Mouse (Mus musculus) ovary, adult 2 months (tissue): ENCODE data around the gene Dnm2. TPM values are rescaled to one million over a fixed set of nuclear protein-coding genes. Genes with fewer than 3 reads are reported as not detected.

ENCODE experiments used
- polyA plus RNA-seq: library from polyadenylated mRNA; depleted of rRNA; stranded (reverse); fragments of >200 nt; gene quantifications from 2 replicates; pipeline ENCODE4 v1.2.3, GENCODE M21; 2012; rRNA removed

The Dnm2 gene
- polyA plus RNA-seq, result 123 and 138 TPM in 2 replicates

GRCm38 (mm10) chr9:21424631-21425555 is at the start of gene Dnm2:
Gene Dnm2, plus strand, starts transcription at chr9:21424908.

GRCm38 (mm10) chr9:21411669-21412550 is 12.8 kb upstream of the Dnm2 start, which contains the start of gene Qtrt1:
Gene Qtrt1, plus strand, starts transcription at chr9:21411837.

GRCm38 (mm10) chr9:21509772-21510688 is 85.3 kb downstream of the Dnm2 start, which contains the start of gene Tmed1:
Gene Tmed1, minus strand, starts transcription at chr9:21510252.

GRCm38 (mm10) chr9:21525937-21526633 is 101.4 kb downstream of the Dnm2 start, which contains the start of gene AB124611:
Gene AB124611, plus strand, starts transcription at chr9:21526176.

GRCm38 (mm10) chr9:21546789-21547074 is 122.0 kb downstream of the Dnm2 start, which contains the start of gene Carm1:
Gene Carm1, plus strand, starts transcription at chr9:21546894.

Other genes with a start within 250 kb of the Dnm2 start
- 164 and 181 TPM in 2 replicates for gene Keap1, start 185.5 kb upstream of the Dnm2 start, polyA plus RNA-seq
- gene S1pr5, start 176.5 kb upstream of the Dnm2 start, polyA plus RNA-seq, result 0.33 and 0.72 TPM in 2 replicates
- gene Atg4d, start 159.6 kb upstream of the Dnm2 start, polyA plus RNA-seq, result 41.5 and 48.3 TPM in 2 replicates
- 21.9 and 22.0 TPM in 2 replicates for gene Kri1, start 136.9 kb upstream of the Dnm2 start, polyA plus RNA-seq
- gene Cdkn2d, start 133.5 kb upstream of the Dnm2 start, polyA plus RNA-seq, result 31.1 and 31.9 TPM in 2 replicates
- 17.1 and 18.8 TPM in 2 replicates for gene Ap1m2, start 112.6 kb upstream of the Dnm2 start, polyA plus RNA-seq
- gene Slc44a2, start 104.2 kb upstream of the Dnm2 start, polyA plus RNA-seq, result 71.0 and 88.8 TPM in 2 replicates
- gene Ilf3, start 57.0 kb upstream of the Dnm2 start, polyA plus RNA-seq, result 97.9 and 135 TPM in 2 replicates
- 70.2 and 79.6 TPM in 2 replicates for gene Qtrt1, start 13.1 kb upstream of the Dnm2 start, polyA plus RNA-seq
- 86.0 and 101 TPM in 2 replicates for gene Tmed1, start 85.3 kb downstream of the Dnm2 start, polyA plus RNA-seq
- 3.6 and 4.4 TPM in 2 replicates for gene AB124611, start 101.3 kb downstream of the Dnm2 start, polyA plus RNA-seq
- gene Carm1, start 122.0 kb downstream of the Dnm2 start, polyA plus RNA-seq, result 155 and 191 TPM in 2 replicates
- 39.8 and 49.5 TPM in 2 replicates for gene Timm29, start 167.8 kb downstream of the Dnm2 start, polyA plus RNA-seq
- gene Yipf2, start 167.9 kb downstream of the Dnm2 start, polyA plus RNA-seq, result 68.8 and 69.2 TPM in 2 replicates
- 71.6 and 79.7 TPM in 2 replicates for gene Smarca4, start 191.3 kb downstream of the Dnm2 start, polyA plus RNA-seq